Mouse (Mus musculus) embryonic facial prominence, embryonic 10.5 days (tissue): Measurements from ENCODE around the gene Gm9945. TPM values are rescaled to one million over a fixed set of nuclear protein-coding genes. Genes with fewer than 3 reads are reported as not detected.

ENCODE experiments used
- DNase-seq: peaks from one replicate; pipeline ENCODE4 v3.0.0-alpha.2; 2017; ENCODE audit warnings: low spot score
- H3K27ac ChIP-seq: fragments of 300-500 bp; sonication (generic); replicated peaks from 2 replicates; pipeline ENCODE4 v1.5.1; 2016; ENCODE audit warnings: mild to moderate bottlenecking
- H3K27me3 ChIP-seq: fragments of 300-500 bp; sonication (generic); replicated peaks from 2 replicates; pipeline ENCODE4 v1.6.1; 2016; ENCODE audit warnings: low read depth, mild to moderate bottlenecking; ENCODE audit not compliant: poor library complexity, severe bottlenecking
- H3K36me3 ChIP-seq: fragments of 300-500 bp; sonication (generic); replicated peaks from 2 replicates; pipeline ENCODE4 v1.6.1; 2016; ENCODE audit warnings: mild to moderate bottlenecking, moderate library complexity
- H3K4me1 ChIP-seq: fragments of 300-500 bp; sonication (generic); 2 replicates; pipeline ENCODE4 v1.6.1; 2016
- H3K4me3 ChIP-seq: fragments of 300-500 bp; sonication (generic); 2 replicates; pipeline ENCODE4 v1.5.1; 2016; ENCODE audit warnings: mild to moderate bottlenecking, moderate library complexity
- H3K9me3 ChIP-seq: fragments of 300-500 bp; sonication (generic); 2 replicates; pipeline ENCODE4 v1.6.1; 2016; ENCODE audit warnings: mild to moderate bottlenecking
- WGBS: fragments of 180-500 bp; shearing (Covaris S2); methylation state at CpG from one replicate; pipeline ENCODE4 v1.1.7; 2016; 5-methylcytosine and 5-hydroxymethylcytosine counted together
- polyA plus RNA-seq: library from polyadenylated mRNA; unstranded; fragments of >200 nt; fragmentation: Nextera tagmentation; extraction: Ambion mirVana; gene quantifications from 2 replicates; pipeline ENCODE4 v1.2.1, GENCODE M21; 2016

Gene Gm9945
- polyA plus RNA-seq, 1 experiment from 2014 or later = 0.16 TPM

DNA sequence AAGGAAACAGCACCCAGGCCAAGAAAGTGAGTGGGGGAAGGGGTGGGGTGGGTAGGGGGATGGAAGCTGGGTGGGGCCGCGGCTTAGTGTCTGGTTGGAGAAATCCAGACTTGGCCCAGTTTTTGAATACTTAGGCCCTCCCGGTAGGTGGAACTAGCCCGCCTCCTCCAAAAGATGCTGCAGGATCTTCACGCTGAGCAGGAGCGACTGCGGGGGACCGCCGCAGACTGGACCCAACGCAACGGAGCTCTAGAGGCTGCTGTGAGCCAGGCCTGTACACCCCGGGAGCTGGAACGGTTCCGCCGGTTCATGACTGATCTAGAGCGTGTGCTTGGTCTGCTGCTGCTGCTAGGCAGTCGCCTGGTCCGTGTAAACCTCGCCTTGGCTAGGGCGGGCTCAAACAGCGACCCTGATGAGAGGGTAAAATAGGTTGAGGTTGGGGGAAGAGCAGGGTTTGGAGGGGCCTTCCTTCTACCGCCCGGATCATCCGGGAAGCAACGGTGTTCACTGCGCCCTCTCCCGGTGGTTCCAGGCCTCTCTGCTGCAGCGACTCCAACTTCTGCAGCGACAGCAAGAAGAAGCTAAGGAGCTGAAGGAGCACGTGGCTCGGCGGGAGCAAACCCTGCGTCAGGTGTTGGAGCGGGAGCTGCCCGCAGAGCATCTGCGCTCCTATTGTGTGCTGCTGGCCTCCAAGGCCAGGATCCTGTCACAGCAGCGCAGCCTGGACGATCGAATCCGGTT is 13.6 kb upstream of the Gm9945 start:
- WGBS = 4% methylated on average over 40 of the region's 40 CpGs
- Histone ChIP-seq H3K27me3 (peaks cover 99% of the 10 kb centered on the region), H3K27ac (peak overlapping the region; percentile 45), H3K4me3 (peak overlapping the region; percentile 51), H3K9me3 (no peaks in the 10 kb centered on the region), H3K36me3 (no peaks in the 10 kb centered on the region), H3K4me1 (peaks cover 50% of the 10 kb centered on the region)
- DNase-seq = peak; percentile 88

DNA sequence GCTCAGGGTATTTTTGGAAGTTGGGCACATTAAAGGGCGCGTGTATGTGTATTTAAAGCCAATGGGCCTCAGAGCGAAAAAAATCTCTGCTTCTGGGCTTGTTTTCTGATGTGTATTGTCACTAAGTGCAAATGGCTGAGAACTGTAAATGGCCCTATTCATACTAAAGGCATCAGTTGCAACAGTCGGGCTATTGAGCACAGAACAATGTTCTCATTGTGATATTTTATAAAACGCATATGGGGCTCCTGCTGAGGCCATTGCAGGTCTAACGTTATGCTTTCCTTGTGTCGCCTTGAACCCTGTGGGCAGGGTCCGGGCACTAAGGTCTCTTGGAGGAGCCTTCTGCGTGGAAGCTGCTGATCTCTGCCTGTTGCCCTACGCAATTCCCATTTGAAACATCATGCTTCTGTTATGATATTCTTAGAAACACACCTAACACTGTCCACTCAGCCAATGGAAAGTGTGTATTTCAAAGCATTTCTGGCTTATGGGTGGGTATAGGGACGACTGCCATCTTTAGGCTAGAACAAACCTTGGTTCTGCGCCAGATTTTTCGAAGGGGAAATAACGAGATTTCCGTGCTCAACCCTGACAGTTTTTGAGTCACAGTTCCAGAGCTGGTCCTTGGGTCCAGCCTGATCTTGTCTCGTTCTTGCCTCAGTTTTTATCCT is 10.5 kb upstream of the Gm9945 start:
- Histone ChIP-seq H3K36me3 (no peaks in the 10 kb centered on the region), H3K9me3 (no peaks in the 10 kb centered on the region), H3K4me1 (peaks cover 33% of the 10 kb centered on the region), H3K4me3 (peak overlapping the region; percentile 42), H3K27ac (no peak overlapping the region), H3K27me3 (peaks cover 98% of the 10 kb centered on the region)
- 26% methylated on average over 16 of the region's 16 CpGs for WGBS
- no peak for DNase-seq

DNA sequence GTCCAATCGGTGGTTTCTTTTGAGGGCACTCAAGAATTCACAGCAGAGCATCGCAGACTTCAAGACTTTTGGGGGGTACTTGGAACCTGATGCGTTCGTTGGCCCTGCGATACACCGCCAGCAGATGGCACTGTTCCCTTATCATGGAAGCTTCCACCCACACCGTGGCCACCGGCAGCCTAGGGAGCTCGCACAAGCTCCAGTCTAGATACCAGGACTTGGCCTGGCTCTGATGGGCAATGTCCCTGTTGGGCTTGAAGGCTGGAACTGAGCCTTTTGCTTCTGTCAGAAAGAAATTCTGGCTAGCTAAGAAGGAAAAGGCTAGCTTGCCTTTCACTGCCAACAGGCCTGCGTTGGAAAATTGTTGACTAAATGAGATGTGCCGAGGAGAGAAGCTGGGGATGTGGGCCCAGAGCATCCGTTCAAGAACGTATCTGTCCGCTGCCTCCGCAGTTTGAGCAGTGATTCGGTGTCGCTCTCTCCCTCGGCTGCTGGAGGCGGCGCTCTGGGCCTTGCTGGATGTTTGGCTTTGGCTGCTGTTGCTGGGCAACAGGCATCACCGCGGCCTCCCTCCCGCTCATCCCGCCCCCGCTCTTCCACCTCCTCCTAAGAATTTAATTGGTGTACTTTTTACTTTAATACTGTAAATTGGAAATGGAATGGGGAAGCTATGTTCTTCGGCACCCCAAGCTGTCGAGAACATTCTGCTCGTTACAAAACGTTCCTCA is 9.8 kb upstream of the Gm9945 start, which contains the start of gene Gm9837:
Gene Gm9837, minus strand, starts transcription at position 512 of the 728 bp plus-strand sequence.
- Histone ChIP-seq H3K4me3 (peak within 1 kb of the TSS; percentile 42), H3K4me1 (peaks cover 34% of the 10 kb centered on the region), H3K27ac (no peak within 1 kb of the TSS), H3K27me3 (peaks cover 98% of the 10 kb centered on the region), H3K9me3 (no peaks in the 10 kb centered on the region), H3K36me3 (no peaks in the 10 kb centered on the region)
- 4% methylated on average over 29 of the region's 29 CpGs for WGBS
- peak; percentile 92 for DNase-seq

DNA sequence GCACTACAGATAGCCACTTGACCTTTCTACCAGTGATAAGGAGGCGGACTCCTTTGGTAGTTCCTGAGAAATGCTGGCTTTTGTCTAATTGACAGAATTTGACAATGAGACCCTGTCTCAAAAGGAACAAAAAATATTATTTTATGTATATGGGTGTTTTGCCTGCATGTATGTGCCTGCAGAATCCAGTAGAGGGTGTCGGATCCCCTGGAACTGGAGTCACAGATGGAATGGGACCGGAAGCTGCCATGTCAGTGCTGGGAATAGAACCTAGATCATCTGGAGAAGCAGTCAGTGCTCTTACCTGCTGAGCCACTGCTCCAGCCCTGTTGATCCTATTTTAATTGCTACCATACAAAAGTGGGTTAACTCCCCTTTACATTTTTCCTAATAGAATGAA is 7.3 kb upstream of the Gm9945 start:
- no peak overlapping the region for H3K4me3 ChIP-seq
- H3K4me1 ChIP-seq = peaks cover 35% of the 10 kb centered on the region
- H3K27me3 ChIP-seq = peaks cover 98% of the 10 kb centered on the region
- no peak overlapping the region for H3K27ac ChIP-seq
- 81% methylated on average over 3 of the region's 3 CpGs for WGBS
- no peak for DNase-seq
- no peaks in the 10 kb centered on the region for H3K9me3 ChIP-seq
- no peaks in the 10 kb centered on the region for H3K36me3 ChIP-seq

DNA sequence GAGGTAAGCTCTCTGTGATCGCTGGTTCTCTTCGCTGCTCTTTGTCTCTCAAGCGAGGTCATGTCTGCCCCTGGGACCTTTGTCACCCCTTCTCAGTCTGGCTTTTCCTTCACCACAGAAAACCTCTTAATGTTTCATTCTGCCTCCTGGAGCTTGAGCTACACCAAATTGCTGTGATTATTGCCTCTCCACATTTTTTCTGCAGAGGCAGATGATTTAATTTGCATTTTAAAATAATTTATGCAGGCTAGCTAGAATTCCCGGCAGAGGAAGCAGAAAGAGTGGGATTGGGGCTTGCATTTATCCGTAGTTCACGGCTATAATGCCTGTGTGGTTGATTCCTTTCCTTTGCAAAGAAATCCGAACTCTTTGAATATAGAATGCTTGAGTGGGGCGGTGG is 4.3 kb upstream of the Gm9945 start:
- Histone ChIP-seq H3K4me3 (no peak overlapping the region), H3K4me1 (peaks cover 43% of the 10 kb centered on the region), H3K36me3 (no peaks in the 10 kb centered on the region; the same call in 1 of the 2 replicates), H3K9me3 (peaks cover 8% of the 10 kb centered on the region), H3K27me3 (peaks cover 99% of the 10 kb centered on the region), H3K27ac (no peak overlapping the region)
- 27% methylated on average over 8 of the region's 8 CpGs for WGBS
- DNase-seq = no peak

DNA sequence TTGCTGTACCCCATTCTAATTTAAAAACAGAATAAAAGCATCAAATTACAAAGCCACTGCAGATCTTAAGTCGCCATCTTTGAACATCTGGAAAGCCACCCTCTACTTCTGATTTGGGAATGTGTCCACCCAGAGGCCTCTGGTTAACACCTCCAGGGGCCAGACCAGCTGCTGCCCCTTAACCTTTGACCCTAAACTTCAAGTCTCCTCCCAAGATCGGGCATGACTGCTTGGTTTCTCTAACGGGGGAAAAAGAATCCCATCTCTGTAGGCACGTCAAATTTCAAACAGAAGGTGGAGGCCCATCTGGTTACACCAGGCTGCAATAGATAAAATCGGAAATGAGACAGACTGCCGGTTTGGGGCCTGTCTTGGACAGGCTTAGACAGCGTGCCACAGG is 2.1 kb upstream of the Gm9945 start:
- 27% methylated on average over 7 of the region's 7 CpGs for WGBS
- no peak overlapping the region for H3K4me3 ChIP-seq
- H3K9me3 ChIP-seq = peaks cover 8% of the 10 kb centered on the region
- H3K4me1 ChIP-seq = peaks cover 33% of the 10 kb centered on the region
- no peak overlapping the region for H3K27ac ChIP-seq
- peaks cover 95% of the 10 kb centered on the region for H3K27me3 ChIP-seq
- DNase-seq = peak; percentile 48
- no peaks in the 10 kb centered on the region; the same call in 1 of the 2 replicates for H3K36me3 ChIP-seq

DNA sequence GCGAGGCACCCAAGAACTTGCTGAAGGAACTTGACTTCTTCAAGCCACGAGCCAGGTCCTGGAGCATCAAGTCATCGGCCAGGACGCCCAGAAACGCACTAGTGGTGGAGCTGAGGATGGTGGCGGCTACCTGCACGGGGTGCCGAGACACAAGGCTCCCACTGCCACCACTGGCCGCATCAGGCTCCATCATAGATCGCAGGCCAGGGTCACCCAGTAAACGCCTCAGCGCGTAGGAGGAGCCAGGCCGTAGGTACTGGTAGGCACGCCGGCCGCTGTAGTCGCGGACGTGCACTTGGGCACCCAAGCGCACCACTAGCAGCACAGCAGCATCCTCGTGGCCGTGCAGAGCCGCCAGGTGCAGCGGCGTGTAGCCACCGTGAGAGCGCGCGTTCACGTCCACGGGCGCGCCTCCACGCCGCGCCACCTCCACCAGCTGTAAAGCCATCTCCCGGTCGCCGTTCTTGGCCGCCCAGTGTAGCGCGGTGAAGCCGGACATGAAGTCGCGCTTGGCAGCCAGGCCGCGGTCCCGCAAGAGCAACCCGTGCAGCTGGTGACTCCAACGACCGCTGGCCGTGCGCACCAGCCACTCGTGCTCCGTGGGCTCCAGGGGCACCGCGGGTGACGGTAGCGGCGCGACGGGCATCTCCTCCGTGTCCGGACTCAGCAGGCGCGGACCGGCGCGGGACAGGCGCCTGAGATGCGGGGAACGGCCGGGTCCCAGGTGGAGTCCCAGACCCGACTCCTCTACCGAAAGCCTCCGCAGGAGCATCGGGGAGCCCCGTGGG is 1.4 kb upstream of the Gm9945 start:
- H3K4me1 ChIP-seq = peaks cover 33% of the 10 kb centered on the region
- peak overlapping the region; percentile 58 for H3K4me3 ChIP-seq
- 5% methylated on average over 79 of the region's 79 CpGs for WGBS
- peaks cover 95% of the 10 kb centered on the region for H3K27me3 ChIP-seq
- H3K9me3 ChIP-seq = peaks cover 8% of the 10 kb centered on the region
- H3K36me3 ChIP-seq = no peaks in the 10 kb centered on the region; the same call in 1 of the 2 replicates
- H3K27ac ChIP-seq = peak overlapping the region; percentile 54; the same call in 1 of the 2 replicates
- peak; percentile 67 for DNase-seq

DNA sequence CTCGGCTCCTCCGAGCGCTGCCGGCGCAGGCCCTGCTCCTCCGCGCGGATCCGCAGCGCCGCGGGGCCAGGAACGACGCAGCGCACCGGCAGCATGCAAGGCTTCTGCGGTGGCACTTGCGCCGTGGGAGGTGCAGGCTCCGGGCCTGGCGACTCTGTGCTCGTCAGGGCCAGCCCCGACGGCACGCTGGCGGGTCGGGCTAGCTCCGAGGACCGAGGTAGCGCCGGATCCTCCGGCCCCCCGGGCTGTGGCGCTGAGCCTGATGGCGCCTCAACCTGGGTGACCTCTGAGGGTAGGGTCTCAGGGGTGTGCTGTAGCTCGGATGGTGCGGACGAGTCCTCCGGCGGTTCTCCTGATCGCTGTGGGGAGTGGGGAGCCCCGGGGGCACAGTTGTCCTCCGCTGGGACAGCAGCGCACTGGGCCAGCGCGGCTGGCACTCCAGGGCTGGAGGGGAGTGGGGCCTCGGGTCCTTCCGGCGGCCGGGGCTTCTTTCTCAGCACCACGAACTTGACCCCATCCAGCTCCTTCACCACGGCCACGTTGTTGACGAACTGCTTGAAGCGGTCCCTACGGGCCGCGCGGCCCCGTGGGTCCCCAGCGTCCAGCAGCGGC is 689 bp upstream of the Gm9945 start:
- H3K4me1 ChIP-seq = peaks cover 33% of the 10 kb centered on the region
- H3K9me3 ChIP-seq = peaks cover 8% of the 10 kb centered on the region
- no peak for DNase-seq
- H3K36me3 ChIP-seq = no peaks in the 10 kb centered on the region; the same call in 1 of the 2 replicates
- WGBS = 1% methylated on average over 62 of the region's 62 CpGs
- H3K27me3 ChIP-seq = peaks cover 91% of the 10 kb centered on the region
- H3K27ac ChIP-seq = peak overlapping the region; percentile 54; the same call in 1 of the 2 replicates
- H3K4me3 ChIP-seq = peak overlapping the region; percentile 58

DNA sequence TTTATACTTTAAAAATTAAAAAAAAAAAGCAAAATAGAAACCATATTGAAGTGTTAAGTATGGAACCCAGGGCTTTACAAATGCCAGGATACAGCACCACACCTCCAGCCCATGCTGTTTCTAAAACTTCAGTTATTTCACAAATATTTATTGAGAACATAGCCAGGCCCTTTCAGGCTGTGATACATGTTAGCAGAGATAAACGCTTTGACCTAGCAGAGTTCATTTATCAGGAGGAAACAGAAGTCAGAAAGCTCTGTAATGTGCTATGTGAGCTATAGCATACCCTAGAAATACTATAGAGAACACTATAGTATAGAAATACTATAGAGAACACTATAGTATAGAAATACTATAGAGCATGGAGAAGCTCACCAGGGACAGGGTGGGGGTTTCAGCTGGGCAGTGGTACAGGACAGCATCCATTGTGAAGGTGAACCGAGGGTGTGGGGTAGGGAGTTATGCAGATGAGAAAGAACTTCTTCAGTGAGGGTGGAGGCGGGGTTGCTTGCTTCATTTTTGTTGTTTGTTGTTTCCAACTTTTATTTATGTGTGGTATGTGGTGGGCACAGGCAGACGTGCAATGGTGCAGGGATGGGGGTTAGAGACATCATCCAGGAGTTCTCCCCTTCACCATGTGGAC is 1.2 kb downstream of the Gm9945 start:
- DNase-seq = no peak
- H3K9me3 ChIP-seq = peaks cover 8% of the 10 kb centered on the region
- H3K4me1 ChIP-seq = peaks cover 22% of the 10 kb centered on the region
- no peak overlapping the region for H3K27ac ChIP-seq
- H3K27me3 ChIP-seq = peaks cover 80% of the 10 kb centered on the region
- WGBS = 76% methylated on average over 4 of the region's 4 CpGs
- H3K36me3 ChIP-seq = no peaks in the 10 kb centered on the region; the same call in 1 of the 2 replicates
- no peak overlapping the region for H3K4me3 ChIP-seq

DNA sequence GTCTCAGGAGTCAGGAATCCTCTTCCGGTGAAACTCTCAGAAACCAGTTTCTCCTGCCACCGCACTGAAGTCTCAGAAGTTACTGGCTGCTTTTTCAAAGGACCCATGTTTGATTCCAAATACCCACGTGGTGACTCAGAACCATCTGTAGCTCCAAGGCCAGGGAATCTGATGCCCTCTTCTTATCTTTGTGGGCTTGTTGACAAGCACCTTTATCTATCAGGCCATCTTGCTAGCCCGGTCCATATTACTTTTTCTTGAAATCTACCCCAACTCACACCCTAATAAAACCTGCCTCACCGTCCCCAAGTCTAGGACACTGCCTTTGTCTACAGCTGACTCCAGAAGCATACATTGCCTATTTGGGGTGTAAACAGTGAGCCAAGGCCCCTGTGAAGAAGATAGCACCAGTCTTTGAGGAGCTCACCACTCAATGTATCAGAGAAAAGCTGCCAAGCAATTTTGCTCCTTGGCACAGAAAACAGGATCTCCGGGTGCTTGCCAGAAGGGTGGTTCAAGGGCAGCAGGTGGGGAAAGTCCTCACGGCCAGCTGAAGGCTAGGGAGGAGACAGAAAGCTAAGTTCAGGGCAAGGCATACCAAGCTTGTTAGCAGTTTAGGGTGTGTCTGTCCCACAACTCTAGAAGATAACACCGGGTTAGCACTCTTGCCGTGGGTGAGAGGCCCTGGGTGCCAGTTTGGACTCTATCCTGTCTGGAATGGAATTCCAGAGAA is 3.4 kb downstream of the Gm9945 start:
- H3K9me3 ChIP-seq = peaks cover 8% of the 10 kb centered on the region
- H3K4me3 ChIP-seq = no peak overlapping the region
- peaks cover 36% of the 10 kb centered on the region for H3K4me1 ChIP-seq
- no peak for DNase-seq
- no peaks in the 10 kb centered on the region; the same call in 1 of the 2 replicates for H3K36me3 ChIP-seq
- no peak overlapping the region for H3K27ac ChIP-seq
- 79% methylated on average over 9 of the region's 9 CpGs for WGBS
- H3K27me3 ChIP-seq = peaks cover 80% of the 10 kb centered on the region

DNA sequence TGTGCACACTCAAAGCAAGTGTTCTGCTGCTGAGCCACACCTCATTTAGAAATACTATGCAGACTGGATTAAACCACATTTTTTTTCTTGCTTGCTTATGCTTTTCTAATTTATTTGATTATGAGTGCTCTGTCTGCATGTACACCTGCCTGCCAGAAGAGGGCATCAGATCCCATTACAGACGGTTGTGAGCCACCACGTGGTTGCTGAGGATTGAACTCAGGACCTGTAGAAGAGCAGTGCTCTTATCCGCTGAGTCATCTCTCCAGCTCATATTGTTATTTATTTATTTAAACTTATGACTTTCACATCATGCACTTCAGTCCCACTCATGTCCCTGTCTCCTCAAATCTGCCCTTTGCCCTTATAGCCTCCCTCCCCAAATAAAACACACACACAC is 5.8 kb downstream of the Gm9945 start:
- Histone ChIP-seq H3K4me1 (peaks cover 24% of the 10 kb centered on the region), H3K9me3 (no peaks in the 10 kb centered on the region), H3K4me3 (no peak overlapping the region), H3K27ac (no peak overlapping the region), H3K36me3 (no peaks in the 10 kb centered on the region), H3K27me3 (peaks cover 71% of the 10 kb centered on the region)
- no peak for DNase-seq
- WGBS = 41% methylated on average over 3 of the region's 3 CpGs
